Mouse (Mus musculus): Measurements from ENCODE around the gene Pcbp2. TPM values are rescaled to one million over a fixed set of nuclear protein-coding genes. Genes with fewer than 3 reads are reported as not detected.

Pcbp2 gene
- polyA plus RNA-seq, 2 experiments from 2014 or later, result 208 to 220 TPM

DNA sequence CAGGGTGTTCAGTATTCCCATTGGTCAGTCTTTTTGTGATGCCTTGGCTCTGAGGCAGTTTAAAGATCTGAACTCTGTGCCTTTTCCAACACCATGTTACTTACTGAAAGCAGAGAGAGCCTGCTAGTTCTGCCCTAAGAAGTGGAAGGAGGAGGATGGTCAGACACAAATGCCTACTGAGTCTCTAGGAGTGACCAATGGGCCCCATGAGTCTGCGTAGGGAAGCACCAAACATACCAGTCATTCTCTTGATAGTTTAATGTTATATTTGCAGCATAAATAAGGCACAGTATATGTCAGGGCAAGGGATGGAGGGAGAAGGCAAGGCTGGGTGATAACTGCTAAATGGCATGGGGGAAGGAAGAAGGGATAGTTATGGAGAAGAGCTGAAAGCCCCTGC, 58.1 kb downstream of the Pcbp2 start:
- no peak for ATAC-seq

DNA sequence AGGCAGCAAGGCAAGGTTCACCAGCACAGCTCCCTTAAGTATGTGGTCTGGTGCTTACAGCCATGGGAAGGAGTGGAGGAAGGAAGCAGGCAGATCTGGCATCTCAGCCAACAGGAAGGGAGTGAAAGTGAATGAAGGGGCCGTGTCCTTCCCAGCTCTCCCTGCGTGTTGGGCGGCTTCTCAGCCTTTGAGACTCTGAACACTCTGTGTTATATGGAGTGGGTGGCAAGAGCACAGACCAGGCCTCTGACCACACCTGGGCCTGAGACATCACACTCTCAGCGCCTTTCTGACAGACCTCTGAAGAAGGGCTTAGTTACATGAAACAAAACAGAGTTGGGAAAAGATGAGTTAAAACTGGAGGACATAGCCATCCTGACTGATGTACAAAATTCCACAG, 60.2 kb downstream of the Pcbp2 start:
- no peak for ATAC-seq

DNA sequence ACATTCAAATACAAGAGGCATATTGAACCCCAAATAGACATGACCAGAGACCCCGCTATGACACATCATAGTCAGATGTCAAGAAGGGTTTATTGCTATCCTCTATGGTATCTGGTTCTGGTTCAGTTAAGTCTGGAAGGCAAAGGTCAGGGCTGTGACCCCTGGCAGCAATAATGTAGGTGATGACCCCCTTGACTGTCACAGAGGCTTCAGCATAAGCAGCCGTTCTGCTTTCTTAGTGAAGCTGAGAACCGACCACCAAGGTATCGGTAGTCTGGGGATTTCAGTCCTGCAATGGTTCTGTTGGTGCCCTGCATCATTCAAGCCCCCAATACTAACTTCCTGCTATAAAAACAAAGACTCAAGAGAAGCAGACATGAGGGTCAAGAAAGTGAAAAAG, 61.2 kb downstream of the Pcbp2 start:
- ATAC-seq, result no peak

DNA sequence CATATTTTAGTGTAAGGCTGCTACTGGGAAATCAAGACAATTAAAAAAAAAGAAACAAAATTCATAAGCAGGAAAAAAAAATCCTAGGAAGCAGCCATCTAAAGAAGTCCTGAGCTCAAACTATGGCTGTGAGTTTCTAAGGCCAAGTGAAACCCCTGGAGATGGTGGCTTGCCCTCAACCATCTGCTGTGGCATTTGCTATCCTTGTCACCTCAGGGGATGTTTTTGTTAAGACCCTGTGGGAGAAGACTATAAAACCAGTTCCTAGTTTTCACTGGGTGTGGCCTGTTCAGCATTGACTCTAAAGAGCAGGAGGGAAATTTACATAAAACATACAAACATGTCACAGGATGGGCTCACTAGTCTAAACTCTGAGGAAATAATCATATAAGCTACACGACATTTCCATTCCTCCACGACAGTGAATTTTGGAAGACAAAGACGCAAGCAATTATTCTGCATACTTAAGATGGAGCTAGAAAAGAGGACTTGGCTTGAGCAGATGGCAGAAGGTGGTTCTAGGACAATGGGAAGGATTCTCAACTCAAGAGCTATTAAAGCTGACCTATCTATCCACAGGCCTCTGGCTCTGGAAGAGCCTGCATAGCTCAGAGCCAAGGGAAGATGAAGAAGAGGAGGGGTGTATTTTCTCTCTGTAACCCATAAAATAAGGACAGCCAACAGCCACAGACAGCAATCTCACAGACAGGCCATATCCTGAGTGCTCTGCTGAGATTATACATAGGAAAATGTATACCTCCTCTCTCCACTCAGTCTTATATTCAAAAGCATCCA, 62.0 kb downstream of the Pcbp2 start:
- ATAC-seq, result no peak

DNA sequence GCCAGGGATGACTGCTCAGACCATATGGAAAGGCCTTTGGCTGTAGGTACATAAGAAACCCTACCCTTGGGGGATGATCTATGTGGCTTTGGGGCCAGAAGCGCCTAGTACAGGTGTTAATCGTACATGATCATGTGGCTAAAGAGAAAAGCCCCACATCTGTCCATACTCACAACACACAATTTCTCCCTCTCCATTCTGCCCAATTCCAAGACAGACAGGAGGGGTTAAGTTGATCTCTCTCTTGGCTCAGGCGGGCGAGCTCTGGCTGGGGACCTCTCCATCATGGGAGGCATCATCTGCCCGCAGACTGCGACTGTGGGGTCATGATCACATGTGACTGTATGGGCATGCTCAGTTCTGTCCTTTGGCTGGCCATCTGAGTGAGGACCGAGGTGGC, 63.6 kb downstream of the Pcbp2 start:
- no peak for ATAC-seq

DNA sequence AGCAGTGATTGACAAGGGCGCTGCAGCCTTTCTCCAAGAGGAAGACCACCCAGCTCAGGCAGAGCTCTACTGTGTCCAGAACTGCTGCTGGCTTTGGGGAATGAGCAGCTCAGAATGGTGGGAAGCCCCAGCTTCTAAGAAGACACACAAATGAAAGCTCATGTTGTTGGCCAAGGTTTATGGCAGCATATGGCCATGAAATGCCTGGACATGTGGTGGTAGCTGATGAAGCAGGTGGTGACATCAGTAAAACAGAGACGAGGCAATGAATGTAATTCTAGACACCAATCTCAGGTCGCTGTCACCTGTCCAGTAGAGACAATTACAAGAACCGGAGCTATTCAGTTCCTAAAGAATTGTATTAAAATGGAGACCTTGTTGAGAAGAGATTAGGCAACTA, 74.5 kb downstream of the Pcbp2 start:
- no peak for ATAC-seq

DNA sequence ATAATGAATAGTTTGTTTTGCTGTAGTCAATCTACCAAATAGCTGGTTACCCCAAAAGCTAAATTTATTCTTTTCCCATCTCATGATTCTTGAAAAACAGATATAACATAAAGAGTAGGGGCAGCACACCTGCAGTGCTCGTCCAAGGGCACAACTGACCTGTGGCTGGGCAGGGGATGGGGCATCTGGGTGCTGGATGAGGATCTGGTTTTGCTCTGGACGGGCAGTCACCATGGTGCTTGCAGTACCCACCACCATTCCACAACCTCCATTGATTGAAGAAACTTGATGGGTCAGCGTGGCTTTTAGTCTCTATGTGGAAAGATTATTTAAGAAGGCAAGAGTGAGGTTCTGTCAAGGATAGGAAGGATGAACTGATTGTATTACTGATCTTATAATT, 75.9 kb downstream of the Pcbp2 start:
- no peak for ATAC-seq

DNA sequence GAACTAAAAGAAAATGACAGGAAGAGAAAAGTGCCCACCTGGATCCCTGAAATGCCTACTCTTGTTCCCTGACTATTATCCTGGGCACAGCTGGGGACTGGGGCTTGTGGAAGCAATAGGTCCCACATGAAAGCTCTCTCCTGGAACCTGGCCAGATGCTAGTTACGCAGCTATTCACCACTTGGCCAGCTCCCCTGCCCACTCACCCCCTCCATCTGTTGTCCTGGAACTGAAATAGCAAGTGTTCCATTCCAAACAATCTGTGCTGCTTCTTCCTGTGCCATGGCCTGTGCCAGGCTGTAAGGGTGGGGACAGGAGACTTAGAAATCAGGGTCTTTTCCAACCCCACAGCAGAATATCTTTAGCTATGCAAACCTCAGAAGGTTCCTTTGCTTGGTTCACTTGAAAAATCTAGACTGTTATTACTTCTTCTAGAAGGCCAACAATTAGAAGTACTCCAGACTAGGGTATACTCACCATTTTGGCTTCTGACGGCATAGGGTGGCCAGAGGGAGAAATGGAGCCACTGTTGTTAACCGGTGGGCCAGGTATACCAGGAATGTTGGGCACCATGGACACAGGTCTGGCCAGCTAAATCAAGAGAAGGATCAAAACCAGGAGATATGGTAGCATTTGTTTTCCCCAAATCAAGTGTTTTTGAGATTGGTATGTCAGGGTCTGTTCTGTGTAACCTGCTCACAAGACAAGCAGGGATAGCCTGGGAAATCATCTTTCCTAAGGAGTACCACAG, 76.5 kb downstream of the Pcbp2 start:
- no peak for ATAC-seq

DNA sequence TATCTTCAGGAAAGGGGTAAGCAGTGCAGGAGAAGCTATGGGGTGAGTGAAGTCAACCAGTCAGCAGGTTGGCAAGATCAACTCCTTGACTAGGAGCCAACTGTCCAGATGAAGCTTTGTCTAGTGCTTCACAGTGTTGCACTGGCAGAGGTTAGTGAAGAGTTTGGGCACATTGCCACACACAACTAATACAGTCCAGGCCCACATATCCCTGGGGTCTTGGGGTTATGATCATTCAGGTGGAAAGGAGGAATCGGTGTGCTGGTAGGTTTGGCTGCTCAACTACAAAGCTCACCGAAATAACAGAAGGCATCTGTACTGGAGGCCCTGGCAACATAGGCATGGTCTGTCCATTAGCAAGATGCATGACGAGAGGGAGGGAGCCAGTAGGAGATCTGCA, 77.1 kb downstream of the Pcbp2 start:
- no peak for ATAC-seq

Other genes starting within 250 kb of the Pcbp2 start
- gene Itgb7, start 238.6 kb upstream of the Pcbp2 start, polyA plus RNA-seq (2017; shearing (Covaris generic)), result 100 to 1,000 TPM; 511 to 537 TPM
- gene Rarg, start 213.0 kb upstream of the Pcbp2 start, polyA plus RNA-seq (2017; shearing (Covaris generic)), result 10 to 100 TPM; 16.9 to 24.8 TPM
- gene Gm9918, start 200.0 kb upstream of the Pcbp2 start, polyA plus RNA-seq (2017; shearing (Covaris generic)), result not detected
- gene Mfsd5, start 191.1 kb upstream of the Pcbp2 start, polyA plus RNA-seq (2017; shearing (Covaris generic)), result 10 to 100 TPM; 36.7 to 40.7 TPM
- 1 to 10 TPM; 3.6 to 5.0 TPM for gene Espl1, start 174.3 kb upstream of the Pcbp2 start, polyA plus RNA-seq (2017; shearing (Covaris generic))
- 1,000 to 10,000 TPM; 1,328 to 1,584 TPM for gene Pfdn5, start 144.4 kb upstream of the Pcbp2 start, polyA plus RNA-seq (2017; shearing (Covaris generic))
- 100 to 1,000 TPM; 109 to 120 TPM for gene Myg1, start 138.8 kb upstream of the Pcbp2 start, polyA plus RNA-seq (2017; shearing (Covaris generic))
- 10 to 100 TPM; 45.7 to 48.7 TPM for gene Aaas, start 119.8 kb upstream of the Pcbp2 start, polyA plus RNA-seq (2017; shearing (Covaris generic))
- gene Sp7, start 103.4 kb upstream of the Pcbp2 start, polyA plus RNA-seq (2017; shearing (Covaris generic)), result not detected
- gene Sp1, start 64.4 kb upstream of the Pcbp2 start, polyA plus RNA-seq (2017; shearing (Covaris generic)), result 10 to 100 TPM; 20.6 to 21.6 TPM
- not detected for gene Amhr2, start 25.2 kb upstream of the Pcbp2 start, polyA plus RNA-seq (2017; shearing (Covaris generic))
- gene Prr13, start 11.5 kb upstream of the Pcbp2 start, polyA plus RNA-seq (2017; shearing (Covaris generic)), result 1,000 to 10,000 TPM; 1,157 to 1,321 TPM
- gene Gm10337, start 33.2 kb downstream of the Pcbp2 start, polyA plus RNA-seq (2017; shearing (Covaris generic)), result not detected
- 1 to 10 TPM; 5.5 to 6.2 TPM for gene Map3k12, start 46.5 kb downstream of the Pcbp2 start, polyA plus RNA-seq (2017; shearing (Covaris generic))
- gene Tarbp2, start 47.7 kb downstream of the Pcbp2 start, polyA plus RNA-seq (2017; shearing (Covaris generic)), result 10 to 100 TPM; 25.3 to 25.9 TPM
- gene Npff, start 54.4 kb downstream of the Pcbp2 start, polyA plus RNA-seq (2017; shearing (Covaris generic)), result 1 to 10 TPM; 3.7 to 5.7 TPM
- 1 to 10 TPM in 1 of 2 experiments, not detected in 1; 1.5 TPM for gene Gm28047, start 154.5 kb downstream of the Pcbp2 start, polyA plus RNA-seq (2017; shearing (Covaris generic))
- gene Atf7, start 154.9 kb downstream of the Pcbp2 start, polyA plus RNA-seq (2017; shearing (Covaris generic)), result 10 to 100 TPM; 32.4 to 36.5 TPM
- gene Atp5g2, start 201.8 kb downstream of the Pcbp2 start, polyA plus RNA-seq (2017; shearing (Covaris generic)), result 100 to 1,000 TPM in 1 of 2 experiments, 10 to 100 TPM in 1; 48.2 to 100 TPM